Mouse (Mus musculus): Measurements from ENCODE around the gene Adgrv1. TPM values are rescaled to one million over a fixed set of nuclear protein-coding genes. Genes with fewer than 3 reads are reported as not detected.

Adgrv1 gene
- polyA plus RNA-seq, 1 experiment from 2014 or later, result 0.86 TPM

GRCm38 (mm10) chr13:81486980-81487379 is 146.0 kb downstream of the Adgrv1 start:
- Histone ChIP-seq H3K27ac (ENCODE audit: low read depth, low read length) (no peak overlapping the region), H3K4me1 (replicated peaks; ENCODE audit: control insufficient read depth, insufficient read depth, low read length) (no peaks in the 10 kb centered on the region)
- no peak for ATAC-seq

GRCm38 (mm10) chr13:81473750-81474149 is 159.2 kb downstream of the Adgrv1 start:
- no peaks in the 10 kb centered on the region for H3K9me3 ChIP-seq (ENCODE audit: control insufficient read depth)
- no peak for TF ChIP-seq CTCF (IDR thresholded peaks at IDR 0.05; ENCODE audit: low read depth)
- no peaks in the 10 kb centered on the region for H3K27me3 ChIP-seq (replicated peaks; ENCODE audit: control insufficient read depth, insufficient read depth, low read length)
- no peaks in the 10 kb centered on the region for H3K4me1 ChIP-seq (replicated peaks; ENCODE audit: control insufficient read depth, insufficient read depth, low read length)
- H3K4me3 ChIP-seq (ENCODE audit: low read depth, low read length), result no peak overlapping the region
- ATAC-seq, result no peak
- H3K36me3 ChIP-seq (ENCODE audit: control insufficient read depth, insufficient read depth), result no peaks in the 10 kb centered on the region
- H3K27ac ChIP-seq (ENCODE audit: low read depth, low read length), result no peak overlapping the region
- H3K4me2 ChIP-seq (replicated peaks; ENCODE audit: low read depth), result no peak overlapping the region
- no peak overlapping the region for H3K9ac ChIP-seq (ENCODE audit: low read depth, low read length)

More at GRCm38 (mm10) chr13:81486980-81487379, 146.0 kb downstream of the Adgrv1 start:
- no peaks in the 10 kb centered on the region for H3K36me3 ChIP-seq (ENCODE audit: control insufficient read depth, insufficient read depth)
- H3K9ac ChIP-seq (ENCODE audit: low read depth, low read length), result no peak overlapping the region
- no peak overlapping the region for H3K4me2 ChIP-seq (replicated peaks; ENCODE audit: low read depth)
- H3K27me3 ChIP-seq (replicated peaks; ENCODE audit: control insufficient read depth, insufficient read depth, low read length), result no peaks in the 10 kb centered on the region
- no peak overlapping the region for H3K4me3 ChIP-seq (ENCODE audit: low read depth, low read length)
- H3K9me3 ChIP-seq (ENCODE audit: control insufficient read depth), result no peaks in the 10 kb centered on the region
- no peak for TF ChIP-seq CTCF (IDR thresholded peaks at IDR 0.05; ENCODE audit: low read depth)

GRCm38 (mm10) chr13:81466661-81467060 is 166.3 kb downstream of the Adgrv1 start:
- H3K4me3 ChIP-seq (ENCODE audit: low read depth, low read length), result no peak overlapping the region
- H3K9me3 ChIP-seq (ENCODE audit: control insufficient read depth), result no peaks in the 10 kb centered on the region
- H3K4me1 ChIP-seq (replicated peaks; ENCODE audit: control insufficient read depth, insufficient read depth, low read length), result no peaks in the 10 kb centered on the region
- TF ChIP-seq CTCF (IDR thresholded peaks at IDR 0.05; ENCODE audit: low read depth), result no peak
- 85% methylated on average over 4 of the region's 4 CpGs for WGBS
- no peak overlapping the region for H3K27ac ChIP-seq (ENCODE audit: low read depth, low read length)
- no peak for ATAC-seq
- H3K9ac ChIP-seq (ENCODE audit: low read depth, low read length), result no peak overlapping the region
- H3K27me3 ChIP-seq (replicated peaks; ENCODE audit: control insufficient read depth, insufficient read depth, low read length), result no peaks in the 10 kb centered on the region
- no peak overlapping the region for H3K4me2 ChIP-seq (replicated peaks; ENCODE audit: low read depth)
- H3K36me3 ChIP-seq (ENCODE audit: control insufficient read depth, insufficient read depth), result no peaks in the 10 kb centered on the region

- no peak for TF ChIP-seq CTCF (IDR thresholded peaks at IDR 0.05; ENCODE audit: low read depth)
- Histone ChIP-seq H3K4me2 (replicated peaks; ENCODE audit: low read depth) (no peak overlapping the region), H3K36me3 (ENCODE audit: control insufficient read depth, insufficient read depth) (no peaks in the 10 kb centered on the region), H3K27ac (ENCODE audit: low read depth, low read length) (no peak overlapping the region), H3K27me3 (replicated peaks; ENCODE audit: control insufficient read depth, insufficient read depth, low read length) (no peaks in the 10 kb centered on the region), H3K4me1 (replicated peaks; ENCODE audit: control insufficient read depth, insufficient read depth, low read length) (no peaks in the 10 kb centered on the region), H3K9me3 (ENCODE audit: control insufficient read depth) (no peaks in the 10 kb centered on the region), H3K4me3 (ENCODE audit: low read depth, low read length) (no peak overlapping the region), H3K9ac (ENCODE audit: low read depth, low read length) (no peak overlapping the region)
- no peak for ATAC-seq
- WGBS, result 93% methylated on average over 3 of the region's 3 CpGs
Measured at GRCm38 (mm10) chr13:81465794-81466193, 167.2 kb downstream of the Adgrv1 start.

GRCm38 (mm10) chr13:81449630-81450029 is 183.3 kb downstream of the Adgrv1 start:
- H3K36me3 ChIP-seq (ENCODE audit: control insufficient read depth, insufficient read depth), result no peaks in the 10 kb centered on the region
- 86% methylated on average over 4 of the region's 4 CpGs for WGBS
- no peak for TF ChIP-seq CTCF (IDR thresholded peaks at IDR 0.05; ENCODE audit: low read depth)
- no peaks in the 10 kb centered on the region for H3K9me3 ChIP-seq (ENCODE audit: control insufficient read depth)
- H3K4me2 ChIP-seq (replicated peaks; ENCODE audit: low read depth), result no peak overlapping the region
- ATAC-seq, result no peak
- H3K4me3 ChIP-seq (ENCODE audit: low read depth, low read length), result no peak overlapping the region
- no peaks in the 10 kb centered on the region for H3K27me3 ChIP-seq (replicated peaks; ENCODE audit: control insufficient read depth, insufficient read depth, low read length)
- H3K4me1 ChIP-seq (replicated peaks; ENCODE audit: control insufficient read depth, insufficient read depth, low read length), result no peaks in the 10 kb centered on the region
- H3K9ac ChIP-seq (ENCODE audit: low read depth, low read length), result no peak overlapping the region
- H3K27ac ChIP-seq (ENCODE audit: low read depth, low read length), result no peak overlapping the region

GRCm38 (mm10) chr13:81449198-81449597 is 183.8 kb downstream of the Adgrv1 start:
- Histone ChIP-seq H3K4me2 (replicated peaks; ENCODE audit: low read depth) (no peak overlapping the region), H3K9ac (ENCODE audit: low read depth, low read length) (no peak overlapping the region), H3K4me3 (ENCODE audit: low read depth, low read length) (no peak overlapping the region), H3K4me1 (replicated peaks; ENCODE audit: control insufficient read depth, insufficient read depth, low read length) (no peaks in the 10 kb centered on the region), H3K27ac (ENCODE audit: low read depth, low read length) (no peak overlapping the region), H3K36me3 (ENCODE audit: control insufficient read depth, insufficient read depth) (no peaks in the 10 kb centered on the region), H3K27me3 (replicated peaks; ENCODE audit: control insufficient read depth, insufficient read depth, low read length) (no peaks in the 10 kb centered on the region), H3K9me3 (ENCODE audit: control insufficient read depth) (no peaks in the 10 kb centered on the region)
- 89% methylated on average over 7 of the region's 7 CpGs for WGBS
- TF ChIP-seq CTCF (IDR thresholded peaks at IDR 0.05; ENCODE audit: low read depth), result no peak
- ATAC-seq, result no peak

GRCm38 (mm10) chr13:81441412-81441811 is 191.5 kb downstream of the Adgrv1 start:
- Histone ChIP-seq H3K27ac (ENCODE audit: low read depth, low read length) (no peak overlapping the region), H3K36me3 (ENCODE audit: control insufficient read depth, insufficient read depth) (no peaks in the 10 kb centered on the region), H3K9me3 (ENCODE audit: control insufficient read depth) (no peaks in the 10 kb centered on the region), H3K27me3 (replicated peaks; ENCODE audit: control insufficient read depth, insufficient read depth, low read length) (no peaks in the 10 kb centered on the region), H3K4me3 (ENCODE audit: low read depth, low read length) (no peak overlapping the region), H3K4me1 (replicated peaks; ENCODE audit: control insufficient read depth, insufficient read depth, low read length) (no peaks in the 10 kb centered on the region), H3K4me2 (replicated peaks; ENCODE audit: low read depth) (no peak overlapping the region), H3K9ac (ENCODE audit: low read depth, low read length) (no peak overlapping the region)
- no peak for ATAC-seq
- WGBS, result 76% methylated on average over 3 of the region's 3 CpGs
- peak; percentile 48 for TF ChIP-seq CTCF (IDR thresholded peaks at IDR 0.05; ENCODE audit: low read depth)
